In genomic region chr17:25469798-25470197, GRCm38 (mm10) we compare ENCODE assay signal across 9 mouse cellular contexts. TPM values are rescaled to one million over a fixed set of nuclear protein-coding genes. Genes with fewer than 3 reads are reported as not detected.
A peak's percentile ranks its signal among the peaks of the same experiment; 100 is the strongest.
DNase-seq lines count a peak whose midpoint lies in the region; ATAC-seq and TF ChIP-seq lines count a peak whose summit lies in the region.
"Had no signal": no experiment of that assay in that cellular context is flagged by ENCODE, and none has a peak within 500 bp of the region (broad histone marks: within the 10 kb centered on the region; RNA-seq: fewer than 3 reads in every experiment).

No protein-coding gene starts in this region.

- no peak overlapping the region for H3K4me2 ChIP-seq in forebrain, embryonic 14.5 days (ENCODE audit: low read length)
- no peak overlapping the region for H3K4me2 ChIP-seq in hindbrain, embryonic 16.5 days (ENCODE audit: low read length)
- H3K4me2 ChIP-seq in midbrain, embryonic 13.5 days (replicated peaks), result no peak overlapping the region
- no peak overlapping the region for H3K4me2 ChIP-seq in stomach, embryonic 15.5 days
- H3K4me2 ChIP-seq: limb, embryonic 13.5 days had no signal

- peak; percentile 46 to 61 for DNase-seq in cerebellum, adult 18-20 months
- DNase-seq in brain, adult 2 months (ENCODE audit: low read depth, low spot score), result peak; percentile 74
- peak; percentile 85 for DNase-seq in forebrain, embryonic 14.5 days (ENCODE audit: low spot score)
- DNase-seq in left cerebral cortex, adult 2 months (ENCODE audit: extremely low spot score in 1 of 2, low spot score in 2 of 2), result peak; percentile 72 to 82

- no peak for ATAC-seq in cerebellum, adult (ENCODE audit: insufficient number of reproducible peaks, low FRiP score, low TSS enrichment)
- peak; percentile 67; the same call in 1 of the 2 replicates for ATAC-seq in forebrain, embryonic 14.5 days
- peak; percentile 38; the same call in 1 of the 2 replicates for ATAC-seq in hindbrain, embryonic 16.5 days
- ATAC-seq in midbrain, embryonic 13.5 days, result peak; percentile 70
- ATAC-seq in stomach, embryonic 15.5 days (ENCODE audit: insufficient read depth, low FRiP score, low read depth), result peak; percentile 30; the same call in 1 of the 2 replicates

- peak; percentile 86 for TF ChIP-seq CTCF in left cerebral cortex, adult 2 months (IDR thresholded peaks at IDR 0.05)

- peaks cover 4% of the 10 kb centered on the region; the same call in 1 of the 2 replicates for H3K4me1 ChIP-seq in forebrain, embryonic 14.5 days (ENCODE audit: control insufficient read depth, insufficient read depth, low read length)
- peaks cover 12% of the 10 kb centered on the region for H3K4me1 ChIP-seq in hindbrain, embryonic 16.5 days (ENCODE audit: control insufficient read depth, insufficient read depth, low read depth, low read length)
- peaks cover 14% of the 10 kb centered on the region for H3K4me1 ChIP-seq in midbrain, embryonic 13.5 days (replicated peaks)
- peaks cover 5% of the 10 kb centered on the region; the same call in 1 of the 2 replicates for H3K4me1 ChIP-seq in stomach, embryonic 15.5 days

- H3K27ac ChIP-seq in forebrain, embryonic 14.5 days (ENCODE audit: low read depth, low read length), result no peak overlapping the region
- no peak overlapping the region for H3K27ac ChIP-seq in hindbrain, embryonic 16.5 days (ENCODE audit: low read depth, low read length)
- H3K27ac ChIP-seq in left cerebral cortex, adult 2 months, result no peak overlapping the region
- no peak overlapping the region for H3K27ac ChIP-seq in midbrain, embryonic 13.5 days
- no peak overlapping the region for H3K27ac ChIP-seq in stomach, embryonic 15.5 days
- H3K27ac ChIP-seq: limb, embryonic 13.5 days had no signal

- H3K9ac ChIP-seq in forebrain, embryonic 14.5 days (ENCODE audit: low read length), result no peak overlapping the region
- H3K9ac ChIP-seq in hindbrain, embryonic 16.5 days (ENCODE audit: low read depth, low read length), result peak overlapping the region; percentile 44
- H3K9ac ChIP-seq in midbrain, embryonic 13.5 days (replicated peaks), result no peak overlapping the region
- H3K9ac ChIP-seq in stomach, embryonic 15.5 days, result no peak overlapping the region
- H3K9ac ChIP-seq: limb, embryonic 13.5 days had no signal

- intact Hi-C loops in left cerebral cortex, adult 2 months (cut with DNase I), result loop anchor here (1.0 to 5.0 kb wide), 3 partner anchors 71 to 182 kb away; no protein-coding TSS in a partner anchor

- H3K9me3 ChIP-seq in forebrain, embryonic 14.5 days (replicated peaks; ENCODE audit: control insufficient read depth, low read length), result no peaks in the 10 kb centered on the region
- no peaks in the 10 kb centered on the region for H3K9me3 ChIP-seq in hindbrain, embryonic 16.5 days (ENCODE audit: control insufficient read depth, low read length)
- no peaks in the 10 kb centered on the region for H3K9me3 ChIP-seq in midbrain, embryonic 13.5 days
- no peaks in the 10 kb centered on the region for H3K9me3 ChIP-seq in stomach, embryonic 15.5 days
- H3K9me3 ChIP-seq: limb, embryonic 13.5 days had no signal

- no peak overlapping the region for H3K4me3 ChIP-seq in forebrain, embryonic 14.5 days (ENCODE audit: low read depth, low read length)
- no peak overlapping the region for H3K4me3 ChIP-seq in hindbrain, embryonic 16.5 days (ENCODE audit: low read length)
- no peak overlapping the region for H3K4me3 ChIP-seq in left cerebral cortex, adult 2 months
- H3K4me3 ChIP-seq in midbrain, embryonic 13.5 days (replicated peaks), result no peak overlapping the region
- no peak overlapping the region for H3K4me3 ChIP-seq in stomach, embryonic 15.5 days (replicated peaks)
- H3K4me3 ChIP-seq: limb, embryonic 13.5 days had no signal

- H3K27me3 ChIP-seq in forebrain, embryonic 14.5 days (replicated peaks; ENCODE audit: control insufficient read depth, insufficient read depth, low read length), result peaks cover 12% of the 10 kb centered on the region; the same call in 1 of the 2 replicates
- H3K27me3 ChIP-seq in hindbrain, embryonic 16.5 days (replicated peaks; ENCODE audit: control insufficient read depth, insufficient read depth, low read length), result peaks cover 18% of the 10 kb centered on the region
- peaks cover 45% of the 10 kb centered on the region for H3K27me3 ChIP-seq in midbrain, embryonic 13.5 days
- H3K27me3 ChIP-seq in stomach, embryonic 15.5 days (replicated peaks), result 0 out of 2 replicates have a peak, but pooled peaks cover 8% of the 10 kb centered on the region

- 34% methylated on average over 8 of the region's 8 CpGs for WGBS in forebrain, embryonic 14.5 days
- 33% methylated on average over 8 of the region's 8 CpGs for WGBS in hindbrain, embryonic 16.5 days
- 36% methylated on average over 8 of the region's 8 CpGs for WGBS in midbrain, embryonic 13.5 days
- 26% methylated on average over 8 of the region's 8 CpGs for WGBS in stomach, embryonic 15.5 days

- no peaks in the 10 kb centered on the region for H3K36me3 ChIP-seq in forebrain, embryonic 14.5 days (ENCODE audit: control insufficient read depth, insufficient read depth, low read length)
- H3K36me3 ChIP-seq in hindbrain, embryonic 16.5 days (ENCODE audit: control insufficient read depth, insufficient read depth, low read length), result no peaks in the 10 kb centered on the region
- H3K36me3 ChIP-seq in midbrain, embryonic 13.5 days, result no peaks in the 10 kb centered on the region
- no peaks in the 10 kb centered on the region for H3K36me3 ChIP-seq in stomach, embryonic 15.5 days
- H3K36me3 ChIP-seq: limb, embryonic 13.5 days had no signal

RNA-seq across cellular contexts. Expression of gene Tekt4, which starts 15.4 kb away (rescaled TPM):
- polyA plus RNA-seq in forebrain, embryonic 14.5 days (2014; fragmentation: Nextera tagmentation; extraction: Ambion mirVana), result 1.2 and 1.4 TPM in 2 replicates
- 1.4 and 1.9 TPM in 2 replicates for polyA plus RNA-seq in hindbrain, embryonic 16.5 days (2015; fragmentation: Nextera tagmentation; extraction: Ambion mirVana)
- total RNA-seq in left cerebral cortex, adult 2 months (2021), result 1 to 10 TPM; 2.1 to 2.4 TPM
- 0.50 and 0.81 TPM in 2 replicates for polyA plus RNA-seq in midbrain, embryonic 13.5 days (2015; fragmentation: Nextera tagmentation; extraction: Ambion mirVana)
- polyA plus RNA-seq in stomach, embryonic 15.5 days (2015; fragmentation: Nextera tagmentation; extraction: Ambion mirVana), result 0.12 and 0.31 TPM in 2 replicates
- polyA plus RNA-seq: limb, embryonic 13.5 days had no signal

RNA-seq across cellular contexts. Expression of gene Sstr5, which starts 27.3 kb away (rescaled TPM):
- 0.13 and 0.20 TPM in 2 replicates for polyA plus RNA-seq in forebrain, embryonic 14.5 days (2014; fragmentation: Nextera tagmentation; extraction: Ambion mirVana)
- polyA plus RNA-seq in hindbrain, embryonic 16.5 days (2015; fragmentation: Nextera tagmentation; extraction: Ambion mirVana), result 1.0 TPM in 2 replicates
- total RNA-seq in left cerebral cortex, adult 2 months (2021), result under 1 TPM; 0.18 to 0.21 TPM
- polyA plus RNA-seq in midbrain, embryonic 13.5 days (2015; fragmentation: Nextera tagmentation; extraction: Ambion mirVana), result 0.15 and 0.24 TPM in 2 replicates
- polyA plus RNA-seq in stomach, embryonic 15.5 days (2015; fragmentation: Nextera tagmentation; extraction: Ambion mirVana), result 0.32 and 0.37 TPM in 2 replicates

RNA-seq across cellular contexts. Expression of gene Cacna1h, which starts 36.2 kb away (rescaled TPM):
- 5.5 and 11.0 TPM in 2 replicates for polyA plus RNA-seq in forebrain, embryonic 14.5 days (2014; fragmentation: Nextera tagmentation; extraction: Ambion mirVana)
- polyA plus RNA-seq in hindbrain, embryonic 16.5 days (2015; fragmentation: Nextera tagmentation; extraction: Ambion mirVana), result 5.9 and 6.2 TPM in 2 replicates
- 10 to 100 TPM; 45.2 to 48.0 TPM for total RNA-seq in left cerebral cortex, adult 2 months (2021)
- 8.6 and 11.5 TPM in 2 replicates for polyA plus RNA-seq in midbrain, embryonic 13.5 days (2015; fragmentation: Nextera tagmentation; extraction: Ambion mirVana)
- polyA plus RNA-seq in stomach, embryonic 15.5 days (2015; fragmentation: Nextera tagmentation; extraction: Ambion mirVana), result 5.1 and 5.6 TPM in 2 replicates
